Mouse (Mus musculus) CD4-positive, CD25-positive, alpha-beta regulatory T cell, adult 9 weeks (primary cell): Measurements from ENCODE around the gene Ints1. TPM values are rescaled to one million over a fixed set of nuclear protein-coding genes. Genes with fewer than 3 reads are reported as not detected.

Source experiments
- polyA plus RNA-seq: library from polyadenylated mRNA; unstranded; fragments of 100-300 nt; shearing (Covaris generic); gene quantifications from one replicate; pipeline ENCODE4 v1.2.1, GENCODE M21; 2017

Gene Ints1
- 41.7 TPM for polyA plus RNA-seq

GRCm38 (mm10) chr5:139775216-139775926 lies at the start of gene Ints1:
TSS of gene Ints1 (minus strand) at chr5:139775674.

GRCm38 (mm10) chr5:139819538-139820181 lies 44.2 kb upstream of the Ints1 start, which contains the start of gene Tmem184a:
TSS of gene Tmem184a (minus strand) at chr5:139819917.

GRCm38 (mm10) chr5:139791227-139792158 lies 16.0 kb upstream of the Ints1 start, which contains the start of gene Mafk:
TSS of gene Mafk (plus strand) at chr5:139791513.

GRCm38 (mm10) chr5:139735677-139736503 lies 39.6 kb downstream of the Ints1 start, which contains the start of gene Micall2:
TSS of gene Micall2 (minus strand) at chr5:139736336.

Other genes with a start within 250 kb of the Ints1 start
- gene Uncx, start 232.2 kb downstream of the Ints1 start, polyA plus RNA-seq: not detected
- 0.17 TPM for gene Micall2, start 39.3 kb downstream of the Ints1 start, polyA plus RNA-seq
- 42.8 TPM for gene Mafk, start 15.8 kb upstream of the Ints1 start, polyA plus RNA-seq
- gene Tmem184a, start 44.2 kb upstream of the Ints1 start, polyA plus RNA-seq: 0.15 TPM
- not detected for gene Gm26938, start 50.7 kb upstream of the Ints1 start, polyA plus RNA-seq
- gene Psmg3, start 51.2 kb upstream of the Ints1 start, polyA plus RNA-seq: 67.7 TPM
- not detected for gene Elfn1, start 132.3 kb upstream of the Ints1 start, polyA plus RNA-seq